Mouse (Mus musculus) MEL (cell line): Measurements from ENCODE around the gene Gpatch2. TPM values are rescaled to one million over a fixed set of nuclear protein-coding genes. Genes with fewer than 3 reads are reported as not detected.

Experiments used
- DNase-seq: peaks from one replicate; pipeline ENCODE4 v3.0.0; 2011; ENCODE audit warnings: low read depth, low spot score
- H3K27ac ChIP-seq: 2 replicates; pipeline ENCODE4 v1.5.1; 2012; ENCODE audit warnings: low read depth, mild to moderate bottlenecking, control low read depth, low read length, moderate library complexity; ENCODE audit not compliant: control insufficient read depth
- H3K27me3 ChIP-seq, 2 experiments: fragments of 150-350 bp in 1 of 2; sonication (generic) in 1 of 2; 2 replicates each; pipeline ENCODE4 v1.6.1; 2012; ENCODE audit warnings: low read length in 2 of 2, mild to moderate bottlenecking in 2 of 2, improper control_type of control experiment in 1 of 2, moderate library complexity in 1 of 2; ENCODE audit not compliant: insufficient read depth in 2 of 2, control insufficient read depth in 1 of 2
- H3K36me3 ChIP-seq, 2 experiments: 2 replicates each; pipeline ENCODE4 v1.6.1; 2012 to 2014; ENCODE audit warnings: low read length in 2 of 2, improper control_type of control experiment in 1 of 2, inconsistent platforms in 1 of 2, mild to moderate bottlenecking in 1 of 2; ENCODE audit not compliant: insufficient read depth in 2 of 2, control insufficient read depth in 1 of 2
- H3K4me1 ChIP-seq, 2 experiments: fragments of 150-350 bp in 1 of 2; sonication (generic) in 1 of 2; 2 replicates each; pipeline ENCODE4 v1.6.1; 2012; ENCODE audit warnings: low read length in 2 of 2, improper control_type of control experiment in 1 of 2, mild to moderate bottlenecking in 1 of 2; ENCODE audit not compliant: insufficient read depth in 2 of 2, control insufficient read depth in 1 of 2
- H3K4me3 ChIP-seq, 2 experiments: fragments of 150-350 bp in 1 of 2; sonication (generic) in 1 of 2; 2 replicates each; pipeline ENCODE4 v1.5.1; 2012; ENCODE audit warnings: low read depth in 2 of 2, low read length in 2 of 2, mild to moderate bottlenecking in 2 of 2, moderate library complexity in 2 of 2, control low read depth in 1 of 2, improper control_type of control experiment in 1 of 2; ENCODE audit not compliant: control insufficient read depth in 1 of 2, insufficient read depth in 1 of 2
- H3K79me2 ChIP-seq: 2 replicates; pipeline ENCODE4 v1.6.1; 2012; ENCODE audit warnings: mild to moderate bottlenecking, low read length, moderate library complexity; ENCODE audit not compliant: control insufficient read depth, poor library complexity, insufficient read depth
- H3K9ac ChIP-seq: 2 replicates; pipeline ENCODE4 v1.6.1; 2012; ENCODE audit warnings: low read depth, mild to moderate bottlenecking, control low read depth, low read length, moderate library complexity; ENCODE audit not compliant: control insufficient read depth, poor library complexity, severe bottlenecking
- H3K9me3 ChIP-seq: fragments of 150-350 bp; sonication (generic); replicated peaks from 2 replicates; pipeline ENCODE4 v1.6.1; 2012; ENCODE audit warnings: mild to moderate bottlenecking, low read length, improper control_type of control experiment, moderate library complexity; ENCODE audit not compliant: insufficient read depth
- BHLHE40 ChIP-seq: IDR thresholded peaks from 2 replicates; pipeline ENCODE4 v1.6.1; 2012; ENCODE audit warnings: low read depth, mild to moderate bottlenecking, inconsistent platforms, low read length, improper control_type of control experiment, borderline replicate concordance
- CHD1 ChIP-seq: IDR thresholded peaks from 2 replicates; pipeline ENCODE4 v1.6.1; 2012; ENCODE audit warnings: low read depth, mild to moderate bottlenecking, inconsistent platforms, low read length, improper control_type of control experiment
- ELF1 ChIP-seq: IDR thresholded peaks from 2 replicates; pipeline ENCODE4 v1.6.1; 2014; ENCODE audit warnings: low read depth, mild to moderate bottlenecking, inconsistent platforms, low read length, improper control_type of control experiment, moderate library complexity
- EP300 ChIP-seq, 2 experiments: IDR thresholded peaks; 2 replicates each; pipeline ENCODE4 v1.6.1; 2011; ENCODE audit warnings: improper control_type of control experiment in 2 of 2, low read length in 2 of 2, low read depth in 1 of 2, mild to moderate bottlenecking in 1 of 2
- ETS1 ChIP-seq: IDR thresholded peaks from 2 replicates; pipeline ENCODE4 v1.6.1; 2012; ENCODE audit warnings: low read depth, mild to moderate bottlenecking, inconsistent platforms, low read length, improper control_type of control experiment, moderate library complexity
- GATA1 ChIP-seq: IDR thresholded peaks from 2 replicates; pipeline ENCODE4 v1.6.1; 2011; ENCODE audit warnings: low read depth, low read length, improper control_type of control experiment
- HCFC1 ChIP-seq: IDR thresholded peaks from 2 replicates; pipeline ENCODE4 v1.6.1; 2012; ENCODE audit warnings: low read depth, mild to moderate bottlenecking, inconsistent platforms, low read length, improper control_type of control experiment, moderate library complexity
- KAT2A ChIP-seq: conservative IDR thresholded peaks from 2 replicates; pipeline ENCODE4 v1.6.1; 2012; ENCODE audit warnings: low read depth, low read length, improper control_type of control experiment, inconsistent platforms
- MAX ChIP-seq: IDR thresholded peaks from 2 replicates; pipeline ENCODE4 v1.6.1; 2011; ENCODE audit warnings: low read length, improper control_type of control experiment
- MAZ ChIP-seq: IDR thresholded peaks from 2 replicates; pipeline ENCODE4 v1.6.1; 2012; ENCODE audit warnings: low read depth, mild to moderate bottlenecking, inconsistent platforms, low read length, improper control_type of control experiment
- MXI1 ChIP-seq: IDR thresholded peaks from 2 replicates; pipeline ENCODE4 v1.6.1; 2011; ENCODE audit warnings: mild to moderate bottlenecking, low read depth, low read length, improper control_type of control experiment
- MYB ChIP-seq: IDR thresholded peaks from 2 replicates; pipeline ENCODE4 v1.6.1; 2011; ENCODE audit warnings: mild to moderate bottlenecking, low read depth, low read length, improper control_type of control experiment
- MYC ChIP-seq: IDR thresholded peaks from 2 replicates; pipeline ENCODE4 v1.6.1; 2011; ENCODE audit warnings: low read depth, mild to moderate bottlenecking, low read length, improper control_type of control experiment, moderate library complexity
- NELFE ChIP-seq: IDR thresholded peaks from 2 replicates; pipeline ENCODE4 v1.6.1; 2011; ENCODE audit warnings: low read depth, low read length, improper control_type of control experiment
- NRF1 ChIP-seq: IDR thresholded peaks from 2 replicates; pipeline ENCODE4 v1.6.1; 2014; ENCODE audit warnings: low read depth, mild to moderate bottlenecking, inconsistent platforms, low read length, improper control_type of control experiment, moderate library complexity; ENCODE audit not compliant: poor library complexity, insufficient read depth, severe bottlenecking
- POLR2AphosphoS2 ChIP-seq: IDR thresholded peaks from 2 replicates; pipeline ENCODE4 v1.6.1; 2011; ENCODE audit warnings: low read length, improper control_type of control experiment
- RAD21 ChIP-seq: IDR thresholded peaks from 2 replicates; pipeline ENCODE4 v1.6.1; 2011; ENCODE audit warnings: mild to moderate bottlenecking, low read depth, low read length, improper control_type of control experiment
- RCOR1 ChIP-seq: IDR thresholded peaks from 2 replicates; pipeline ENCODE4 v1.6.1; 2012; ENCODE audit warnings: low read depth, mild to moderate bottlenecking, inconsistent platforms, low read length, improper control_type of control experiment
- SMC3 ChIP-seq: IDR thresholded peaks from 2 replicates; pipeline ENCODE4 v1.6.1; 2011; ENCODE audit warnings: low read depth, low read length, improper control_type of control experiment
- TBP ChIP-seq: IDR thresholded peaks from 2 replicates; pipeline ENCODE4 v1.8.0; 2011; ENCODE audit warnings: low read depth, low read length, improper control_type of control experiment
- TCF12 ChIP-seq: IDR thresholded peaks from 2 replicates; pipeline ENCODE4 v1.6.1; 2014; ENCODE audit warnings: low read depth, mild to moderate bottlenecking, inconsistent platforms, low read length, improper control_type of control experiment, moderate library complexity
- UBTF ChIP-seq: IDR thresholded peaks from 2 replicates; pipeline ENCODE4 v1.6.1; 2012; ENCODE audit warnings: low read depth, mild to moderate bottlenecking, inconsistent platforms, low read length, improper control_type of control experiment, moderate library complexity, borderline replicate concordance; ENCODE audit not compliant: insufficient read depth
- USF1 ChIP-seq: IDR thresholded peaks from 2 replicates; pipeline ENCODE4 v1.6.1; 2014; ENCODE audit warnings: low read depth, mild to moderate bottlenecking, inconsistent platforms, low read length, improper control_type of control experiment, moderate library complexity
- USF2 ChIP-seq, 2 experiments: IDR thresholded peaks; 2 replicates each; pipeline ENCODE4 v1.6.1; 2011 to 2012; ENCODE audit warnings: improper control_type of control experiment in 2 of 2, low read length in 2 of 2, borderline replicate concordance in 1 of 2, inconsistent platforms in 1 of 2, low read depth in 1 of 2, mild to moderate bottlenecking in 1 of 2; ENCODE audit not compliant: insufficient read depth in 1 of 2
- ZC3H11A ChIP-seq: IDR thresholded peaks from 2 replicates; pipeline ENCODE4 v1.6.1; 2012; ENCODE audit warnings: low read depth, mild to moderate bottlenecking, inconsistent platforms, low read length, improper control_type of control experiment
- ZMIZ1 ChIP-seq: IDR thresholded peaks from 2 replicates; pipeline ENCODE4 v1.6.1; 2012; ENCODE audit warnings: low read depth, mild to moderate bottlenecking, inconsistent platforms, low read length, improper control_type of control experiment, moderate library complexity
- ZNF384 ChIP-seq: IDR thresholded peaks from 2 replicates; pipeline ENCODE4 v1.6.1; 2012; ENCODE audit warnings: low read depth, mild to moderate bottlenecking, inconsistent platforms, low read length, improper control_type of control experiment
- polyA plus RNA-seq, 2 experiments: library from polyadenylated mRNA; stranded (reverse) in 1 of 2; unstranded in 1 of 2; fragments of >175 nt in 1 of 2; fragments of >200 nt in 1 of 2; gene quantifications; 2 replicates each; pipeline versions ENCODE4 v1.2.1 to v1.2.4; 2012; ENCODE audit warnings: low replicate concordance in 2 of 2, low read depth in 1 of 2; ENCODE audit not compliant: insufficient read length in 2 of 2, insufficient read depth in 1 of 2, missing spikeins in 1 of 2
- total RNA-seq: library from RNA; depleted of rRNA; stranded (reverse); fragments of 300-350 nt; gene quantifications from 2 replicates; pipeline ENCODE4 v1.2.3, GENCODE M21; 2012

Gpatch2 gene
- total and polyA plus RNA-seq, 3 experiments = 14.5 to 15.3 TPM; not detected in 1

DNA sequence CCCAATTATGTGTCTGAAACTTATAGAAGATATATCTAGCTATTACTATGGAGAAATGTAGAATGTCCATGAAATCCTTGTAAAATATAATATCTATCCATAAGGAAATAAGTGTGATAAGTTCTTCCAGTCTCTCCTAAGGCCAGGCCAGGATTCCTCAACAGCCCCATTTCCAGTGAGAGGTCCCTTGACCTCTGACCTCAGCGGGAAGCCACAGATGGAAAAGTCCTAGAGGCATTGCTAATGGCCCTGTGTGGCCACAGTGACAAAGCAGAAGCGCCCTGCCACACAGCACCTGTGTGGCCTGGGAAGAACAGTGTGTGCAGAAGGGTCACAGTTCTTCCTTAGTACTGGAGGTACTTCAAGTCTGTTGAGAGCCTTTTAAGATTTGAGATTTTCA, 127.2 kb downstream of the Gpatch2 start:
- no peak for TF ChIP-seq NELFE
- TF ChIP-seq POLR2AphosphoS2 = no peak
- TF ChIP-seq MAZ = no peak
- no peak for TF ChIP-seq ZC3H11A
- TF ChIP-seq MYC = no peak
- TF ChIP-seq ZNF384 = no peak
- no peak for TF ChIP-seq ZMIZ1
- TF ChIP-seq ELF1 = no peak
- TF ChIP-seq RAD21 = no peak
- TF ChIP-seq NRF1 = no peak
- TF ChIP-seq EP300 (IDR thresholded peaks at IDR 0.05; ENCODE audit: low read depth in 1 of 2, low read length in 2 of 2) = no peak
- no peak for TF ChIP-seq USF1
- TF ChIP-seq SMC3 = no peak
- TF ChIP-seq TCF12 = no peak
- no peak for TF ChIP-seq CHD1
- TF ChIP-seq GATA1 = no peak
- TF ChIP-seq TBP = no peak
- TF ChIP-seq MYB = no peak
- TF ChIP-seq MXI1 = no peak
- TF ChIP-seq, all 39 proteins: peak for 0
- Histone ChIP-seq H3K4me1 (no peaks in the 10 kb centered on the region), H3K9ac (no peak overlapping the region), H3K27me3 (no peaks in the 10 kb centered on the region), H3K9me3 (no peaks in the 10 kb centered on the region), H3K27ac (no peak overlapping the region), H3K4me3 (no peak overlapping the region), H3K36me3 (peaks cover 0 to 2% of the 10 kb centered on the region in 2 experiments; a peak in 1 of 4 replicates), H3K79me2 (no peaks in the 10 kb centered on the region)
- DNase-seq = no peak

DNA sequence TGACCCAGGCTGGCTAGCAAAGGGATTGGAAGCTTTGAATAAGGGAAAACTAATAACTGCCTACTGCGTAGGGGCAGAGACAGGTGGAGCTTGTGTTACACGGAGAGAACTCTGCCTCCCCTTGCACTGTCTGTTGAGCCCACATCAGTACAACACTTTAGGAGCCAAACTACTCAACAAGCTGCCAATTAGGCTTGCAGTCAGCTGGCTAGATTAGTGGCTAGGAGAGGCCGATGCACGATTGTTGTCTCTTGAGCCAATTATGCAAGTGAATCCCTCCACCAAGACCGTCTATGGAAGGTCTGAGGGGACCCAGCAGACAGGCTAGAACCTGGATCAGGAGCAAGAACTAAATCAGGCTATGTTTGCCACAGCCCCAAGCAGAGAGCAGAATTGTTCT, 129.8 kb downstream of the Gpatch2 start:
- Histone ChIP-seq H3K79me2 (no peaks in the 10 kb centered on the region), H3K4me1 (no peaks in the 10 kb centered on the region), H3K9me3 (no peaks in the 10 kb centered on the region), H3K4me3 (no peak overlapping the region), H3K36me3 (peaks cover 0 to 2% of the 10 kb centered on the region in 2 experiments; a peak in 1 of 4 replicates), H3K9ac (no peak overlapping the region), H3K27ac (no peak overlapping the region)
- TF ChIP-seq MAZ (no peak), SMC3 (no peak), USF2 (IDR thresholded peaks at IDR 0.05; ENCODE audit: borderline replicate concordance in 1 of 2, insufficient read depth in 1 of 2, low read depth in 1 of 2, low read length in 2 of 2) (no peak), MXI1 (no peak), ZNF384 (no peak), GATA1 (no peak), KAT2A (no peak), RCOR1 (no peak), HCFC1 (no peak), RAD21 (no peak), ZC3H11A (no peak), TBP (no peak), BHLHE40 (no peak), ETS1 (no peak), MAX (no peak), MYB (no peak), UBTF (no peak)
- TF ChIP-seq, all 39 proteins: peak for 0
- DNase-seq = no peak
- no peaks in the 10 kb centered on the region for H3K27me3 ChIP-seq
